Mouse (Mus musculus) myocyte (in vitro differentiated cells): ENCODE data around the gene Rtn2. TPM values are rescaled to one million over a fixed set of nuclear protein-coding genes. Genes with fewer than 3 reads are reported as not detected.

Source experiments
- H3K27me3 ChIP-seq: one replicate; pipeline ENCODE4 v1.6.1; 2011; ENCODE audit not compliant: control insufficient read depth, insufficient read depth, insufficient read length
- H3K36me3 ChIP-seq: one replicate; pipeline ENCODE4 v1.6.1; 2011; ENCODE audit not compliant: control insufficient read depth, insufficient read depth
- H3K4me2 ChIP-seq: one replicate; pipeline ENCODE4 v1.6.1; 2011; ENCODE audit warnings: low read depth, control low read depth
- H3K4me3 ChIP-seq: one replicate; pipeline ENCODE4 v1.5.1; 2011; ENCODE audit warnings: mild to moderate bottlenecking, control low read depth, moderate library complexity
- H3K79me2 ChIP-seq: one replicate; pipeline ENCODE4 v1.6.1; 2011; ENCODE audit not compliant: control insufficient read depth, insufficient read depth
- H3ac ChIP-seq: one replicate; pipeline ENCODE4 v1.6.1; 2011; ENCODE audit not compliant: control insufficient read depth, insufficient read length
- CEBPB ChIP-seq: IDR thresholded peaks from 2 replicates; pipeline ENCODE4 v1.6.1; 2011; ENCODE audit warnings: mild to moderate bottlenecking, moderate library complexity; ENCODE audit not compliant: poor library complexity, insufficient read depth, severe bottlenecking
- E2F4 ChIP-seq: IDR thresholded peaks from one replicate; pipeline ENCODE4 v1.6.1; 2011; ENCODE audit warnings: mild to moderate bottlenecking, control low read depth, moderate library complexity; ENCODE audit not compliant: insufficient read depth
- MAX ChIP-seq: IDR thresholded peaks from one replicate; pipeline ENCODE4 v1.6.1; 2011; ENCODE audit warnings: low read depth, mild to moderate bottlenecking, control low read depth
- MYOD1 ChIP-seq, 3 experiments: IDR thresholded peaks; one replicate each; pipeline ENCODE4 v1.6.1; 2011; ENCODE audit warnings: control low read depth in 2 of 3, low read depth in 2 of 3, mild to moderate bottlenecking in 2 of 3, moderate library complexity in 1 of 3; ENCODE audit not compliant: insufficient read length in 2 of 3, control insufficient read depth in 1 of 3
- MYOG ChIP-seq, 3 experiments: IDR thresholded peaks; one replicate each; pipeline ENCODE4 v1.6.1; 2011; ENCODE audit warnings: control low read depth in 2 of 3, low read depth in 2 of 3, mild to moderate bottlenecking in 2 of 3; ENCODE audit not compliant: insufficient read length in 2 of 3, control insufficient read depth in 1 of 3, insufficient read depth in 1 of 3
- POLR2A ChIP-seq: IDR thresholded peaks from one replicate; pipeline ENCODE4 v1.6.1; 2011; ENCODE audit warnings: low read depth, mild to moderate bottlenecking, control low read depth, moderate library complexity; ENCODE audit not compliant: insufficient read length
- POLR2AphosphoS2 ChIP-seq: IDR thresholded peaks from one replicate; pipeline ENCODE4 v1.6.1; 2011; ENCODE audit warnings: low read depth, control low read depth; ENCODE audit not compliant: insufficient read length
- REST ChIP-seq: IDR thresholded peaks from one replicate; pipeline ENCODE4 v1.6.1; 2011; ENCODE audit warnings: mild to moderate bottlenecking, control low read depth, moderate library complexity; ENCODE audit not compliant: insufficient read depth, insufficient read length
- SRF ChIP-seq: IDR thresholded peaks from one replicate; pipeline ENCODE4 v1.6.1; 2011; ENCODE audit warnings: low read depth; ENCODE audit not compliant: control insufficient read depth, insufficient read length
- TCF12 ChIP-seq: IDR thresholded peaks from one replicate; pipeline ENCODE4 v1.6.1; 2011; ENCODE audit warnings: mild to moderate bottlenecking, control low read depth; ENCODE audit not compliant: poor library complexity, insufficient read depth, severe bottlenecking
- TCF3 ChIP-seq: IDR thresholded peaks from one replicate; pipeline ENCODE4 v1.6.1; 2011; ENCODE audit warnings: low read depth, control low read depth; ENCODE audit not compliant: insufficient read length
- USF1 ChIP-seq: IDR thresholded peaks from one replicate; pipeline ENCODE4 v1.6.1; 2011; ENCODE audit warnings: low read depth, mild to moderate bottlenecking, control low read depth, moderate library complexity
- polyA plus RNA-seq: library from polyadenylated mRNA; unstranded; fragments of >200 nt; fragmentation: generic; extraction: Trizol; gene quantifications from one replicate; pipeline ENCODE4 v1.2.1, GENCODE M21; 2012; ENCODE audit warnings: missing spikeins

Gene Rtn2
- polyA plus RNA-seq, 1 experiment, result 340 TPM

- Histone ChIP-seq H3K27me3 (no peaks in the 10 kb centered on the region), H3K79me2 (no peaks in the 10 kb centered on the region), H3K4me3 (peak overlapping the region; percentile 25), H3K36me3 (no peaks in the 10 kb centered on the region), H3ac (no peak overlapping the region), H3K4me2 (peak overlapping the region; percentile 76)
- no peak for TF ChIP-seq POLR2A
- TF ChIP-seq CEBPB, result no peak
- no peak for TF ChIP-seq POLR2AphosphoS2
- TF ChIP-seq USF1, result no peak
- no peak for TF ChIP-seq REST
- no peak for TF ChIP-seq MYOD1 (IDR thresholded peaks at IDR 0.05; ENCODE audit: control insufficient read depth in 1 of 3, insufficient read length in 2 of 3, low read depth in 2 of 3)
- no peak for TF ChIP-seq TCF3
- no peak for TF ChIP-seq E2F4
- no peak for TF ChIP-seq SRF
- TF ChIP-seq MYOG (IDR thresholded peaks at IDR 0.05; ENCODE audit: control insufficient read depth in 1 of 3, insufficient read depth in 1 of 3, insufficient read length in 2 of 3, low read depth in 2 of 3), result no peak
- TF ChIP-seq TCF12, result no peak
- TF ChIP-seq MAX, result no peak
Measured at GRCm38 (mm10) chr7:19300501-19301421, 18.3 kb downstream of the Rtn2 start.

DNA sequence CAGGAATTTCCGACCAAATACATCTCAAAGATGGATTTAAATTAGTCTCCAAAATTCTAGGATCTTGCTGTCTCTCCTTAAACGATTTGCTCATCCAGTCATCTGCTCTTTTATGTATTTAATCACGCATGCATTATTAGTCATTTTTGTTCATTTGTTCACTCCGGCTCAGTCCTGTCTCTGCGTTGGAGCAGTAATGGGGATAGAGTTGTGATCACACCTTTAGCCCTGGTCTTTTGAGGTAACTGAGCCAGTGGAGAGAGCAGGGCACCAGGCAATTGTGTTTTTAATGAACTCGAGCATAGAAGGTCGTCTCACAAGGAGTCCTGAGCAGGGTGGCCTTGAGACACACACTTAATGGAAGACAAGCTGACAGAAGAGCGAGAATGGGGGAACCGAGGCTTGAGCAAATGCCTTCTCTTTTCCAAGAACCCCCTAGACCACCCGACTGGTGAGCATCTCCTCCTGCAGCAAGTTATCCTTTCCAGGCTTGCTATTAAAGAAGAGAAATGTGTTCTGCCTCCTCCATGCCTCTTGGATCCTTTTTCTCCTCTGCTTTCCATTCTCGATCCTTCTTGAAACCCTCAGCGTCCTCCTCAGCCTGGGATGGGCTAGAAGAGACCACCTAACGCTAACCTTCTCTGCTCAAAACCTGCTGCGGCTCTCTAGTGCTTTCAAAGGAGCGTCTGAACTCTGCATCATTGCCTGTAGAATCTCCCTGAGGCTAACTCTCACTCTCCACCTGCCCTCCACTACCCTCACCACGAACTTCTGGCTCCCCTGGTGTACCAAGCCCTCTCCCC, 19.2 kb downstream of the Rtn2 start:
- TF ChIP-seq CEBPB (no peak), POLR2A (no peak), TCF3 (no peak), TCF12 (no peak), MAX (no peak), SRF (no peak), E2F4 (no peak), MYOD1 (IDR thresholded peaks at IDR 0.05; ENCODE audit: control insufficient read depth in 1 of 3, insufficient read length in 2 of 3, low read depth in 2 of 3) (no peak), USF1 (no peak), POLR2AphosphoS2 (no peak), REST (no peak)

GRCm38 (mm10) chr7:19302264-19303045, 20.0 kb downstream of the Rtn2 start:
- Histone ChIP-seq H3ac (no peak overlapping the region), H3K4me2 (no peak overlapping the region), H3K27me3 (no peaks in the 10 kb centered on the region), H3K36me3 (no peaks in the 10 kb centered on the region), H3K4me3 (no peak overlapping the region), H3K79me2 (no peaks in the 10 kb centered on the region)
- no peak for TF ChIP-seq SRF
- no peak for TF ChIP-seq E2F4
- no peak for TF ChIP-seq MYOD1 (IDR thresholded peaks at IDR 0.05; ENCODE audit: control insufficient read depth in 1 of 3, insufficient read length in 2 of 3, low read depth in 2 of 3)
- TF ChIP-seq MYOG (IDR thresholded peaks at IDR 0.05; ENCODE audit: control insufficient read depth in 1 of 3, insufficient read depth in 1 of 3, insufficient read length in 2 of 3, low read depth in 2 of 3), result no peak
- TF ChIP-seq MAX, result no peak
- TF ChIP-seq TCF12, result no peak
- no peak for TF ChIP-seq REST
- TF ChIP-seq USF1, result no peak
- no peak for TF ChIP-seq POLR2A
- TF ChIP-seq CEBPB, result no peak
- no peak for TF ChIP-seq TCF3
- TF ChIP-seq POLR2AphosphoS2, result no peak

More for the DNA sequence above, 19.2 kb downstream of the Rtn2 start:
- peak overlapping the region; percentile 41 for H3K4me2 ChIP-seq
- H3K27me3 ChIP-seq, result no peaks in the 10 kb centered on the region
- no peaks in the 10 kb centered on the region for H3K79me2 ChIP-seq
- H3ac ChIP-seq, result no peak overlapping the region
- peak overlapping the region; percentile 25 for H3K4me3 ChIP-seq
- no peaks in the 10 kb centered on the region for H3K36me3 ChIP-seq

DNA sequence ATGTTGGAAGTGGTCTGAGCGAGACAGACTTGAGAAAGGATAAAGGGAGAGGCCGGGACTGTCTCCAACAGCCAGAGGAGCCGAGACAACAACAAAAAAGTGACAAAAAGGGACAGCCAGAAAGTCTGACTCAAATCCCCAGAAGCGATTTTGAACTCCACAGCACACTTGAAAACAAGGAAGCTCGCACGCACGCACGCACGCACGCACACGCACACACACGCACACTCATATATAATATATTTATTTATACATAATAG, 20.6 kb downstream of the Rtn2 start:
- no peak for TF ChIP-seq TCF12
- TF ChIP-seq POLR2AphosphoS2, result no peak
- no peak for TF ChIP-seq USF1
- TF ChIP-seq SRF, result no peak
- no peak for TF ChIP-seq MAX
- TF ChIP-seq REST, result no peak
- no peak for TF ChIP-seq TCF3
- no peak for TF ChIP-seq POLR2A
- TF ChIP-seq MYOD1 (IDR thresholded peaks at IDR 0.05; ENCODE audit: control insufficient read depth in 1 of 3, insufficient read length in 2 of 3, low read depth in 2 of 3), result no peak
- no peak for TF ChIP-seq MYOG (IDR thresholded peaks at IDR 0.05; ENCODE audit: control insufficient read depth in 1 of 3, insufficient read depth in 1 of 3, insufficient read length in 2 of 3, low read depth in 2 of 3)
- no peak for TF ChIP-seq CEBPB
- TF ChIP-seq E2F4, result no peak
- H3K36me3 ChIP-seq, result no peaks in the 10 kb centered on the region
- H3K79me2 ChIP-seq, result no peaks in the 10 kb centered on the region
- H3ac ChIP-seq, result no peak overlapping the region
- no peak overlapping the region for H3K4me2 ChIP-seq
- no peak overlapping the region for H3K4me3 ChIP-seq
- no peaks in the 10 kb centered on the region for H3K27me3 ChIP-seq
